ENCODE assay signal across 23 mouse cellular contexts in genomic region chr3:103633124-103633523, GRCm38 (mm10). TPM values are rescaled to one million over a fixed set of nuclear protein-coding genes. Genes with fewer than 3 reads are reported as not detected.
"Had no signal": no experiment of that assay in that cellular context is flagged by ENCODE, and none has a peak within 500 bp of the region (broad histone marks: within the 10 kb centered on the region; RNA-seq: fewer than 3 reads in every experiment).

No protein-coding gene starts in this region.

- H3K4me3 ChIP-seq: liver, embryonic 12.5 days; midbrain, embryonic 10.5 days; midbrain, embryonic 12.5 days; myocyte; neural tube, embryonic 13.5 days; neural tube, embryonic 15.5 days had no signal

- H3K9me3 ChIP-seq: liver, embryonic 12.5 days; midbrain, embryonic 10.5 days; midbrain, embryonic 12.5 days; neural tube, embryonic 13.5 days; neural tube, embryonic 15.5 days had no signal

- H3K9ac ChIP-seq: liver, embryonic 12.5 days; liver, embryonic 14.5 days; midbrain, embryonic 12.5 days; neural tube, embryonic 13.5 days; neural tube, embryonic 15.5 days had no signal

- H3K27me3 ChIP-seq: liver, embryonic 12.5 days; midbrain, embryonic 12.5 days; neural tube, embryonic 13.5 days; neural tube, embryonic 15.5 days had no signal

- H3K4me1 ChIP-seq: liver, embryonic 12.5 days; midbrain, embryonic 12.5 days; neural tube, embryonic 13.5 days had no signal

- H3K36me3 ChIP-seq: liver, embryonic 12.5 days; midbrain, embryonic 10.5 days; midbrain, embryonic 12.5 days; neural tube, embryonic 13.5 days; neural tube, embryonic 15.5 days had no signal

- H3K4me2 ChIP-seq: liver, embryonic 12.5 days; midbrain, embryonic 12.5 days; neural tube, embryonic 13.5 days; neural tube, embryonic 15.5 days had no signal

- DNase-seq: lung, adult 18-20 months; lung, postnatal 14 days; midbrain, embryonic 14.5 days; retina, postnatal 1 day; right cerebral cortex, adult 18-20 months; right cerebral cortex, postnatal 25 days; right cerebral cortex, postnatal 4 days; spleen, adult 18-20 months; thymus, adult 18-20 months; thymus, postnatal 14 days; thymus, postnatal 36 days had no signal

- ATAC-seq: liver, embryonic 12.5 days; midbrain, embryonic 16.5 days had no signal

- H3K27ac ChIP-seq: liver, embryonic 12.5 days; liver, embryonic 14.5 days; midbrain, embryonic 10.5 days; midbrain, embryonic 12.5 days; neural tube, embryonic 13.5 days; neural tube, embryonic 15.5 days had no signal

RNA-seq across cellular contexts. Expression of gene Atg4a-ps, which starts 12.7 kb away (rescaled TPM):
- polyA plus RNA-seq: liver, adult 2 months; midbrain, embryonic 14.5 days; small intestine, adult 2 months; stomach, embryonic 14.5 days had no signal

RNA-seq across cellular contexts. Expression of gene Syt6, which starts 58.1 kb away (rescaled TPM):
- polyA plus RNA-seq: liver, adult 2 months; liver, embryonic 16.5 days had no signal
